Mouse (Mus musculus) limb, embryonic 10.5 days (tissue): ENCODE data around the gene Frmd4b. TPM values are rescaled to one million over a fixed set of nuclear protein-coding genes. Genes with fewer than 3 reads are reported as not detected.
A peak's percentile ranks its signal among the peaks of the same experiment; 100 is the strongest.
"Not testable (repeated sequence)": the region's sequence is repeated elsewhere in the genome, so short reads cannot be mapped to it uniquely, and the experiment has no call there.

Source experiments
- DNase-seq: peaks from one replicate; pipeline ENCODE4 v3.0.0-alpha.2; 2017; ENCODE audit warnings: low spot score
- H3K27ac ChIP-seq: fragments of 300-500 bp; sonication (generic); 2 replicates; pipeline ENCODE4 v1.5.1; 2016; ENCODE audit warnings: mild to moderate bottlenecking
- H3K27me3 ChIP-seq: fragments of 300-500 bp; sonication (generic); 2 replicates; pipeline ENCODE4 v1.6.1; 2016; ENCODE audit warnings: low read depth, mild to moderate bottlenecking; ENCODE audit not compliant: poor library complexity, severe bottlenecking
- H3K36me3 ChIP-seq: fragments of 300-500 bp; sonication (generic); 2 replicates; pipeline ENCODE4 v1.6.1; 2016; ENCODE audit warnings: mild to moderate bottlenecking, moderate library complexity
- H3K4me1 ChIP-seq: fragments of 300-500 bp; sonication (generic); 2 replicates; pipeline ENCODE4 v1.6.1; 2016
- H3K4me3 ChIP-seq: fragments of 300-500 bp; sonication (generic); 2 replicates; pipeline ENCODE4 v1.5.1; 2016; ENCODE audit warnings: mild to moderate bottlenecking, moderate library complexity
- H3K9me3 ChIP-seq: fragments of 300-500 bp; sonication (generic); replicated peaks from 2 replicates; pipeline ENCODE4 v1.6.1; 2016; ENCODE audit warnings: mild to moderate bottlenecking
- WGBS: fragments of 180-500 bp; shearing (Covaris S2); methylation state at CpG from one replicate; pipeline ENCODE4 v1.1.7; 2016; 5-methylcytosine and 5-hydroxymethylcytosine counted together
- polyA plus RNA-seq: library from polyadenylated mRNA; unstranded; fragments of >200 nt; fragmentation: Nextera tagmentation; extraction: Ambion mirVana; gene quantifications from 2 replicates; pipeline ENCODE4 v1.2.1, GENCODE M21; 2016

Gene Frmd4b
- polyA plus RNA-seq, 1 experiment from 2014 or later, result 14.8 TPM

DNA sequence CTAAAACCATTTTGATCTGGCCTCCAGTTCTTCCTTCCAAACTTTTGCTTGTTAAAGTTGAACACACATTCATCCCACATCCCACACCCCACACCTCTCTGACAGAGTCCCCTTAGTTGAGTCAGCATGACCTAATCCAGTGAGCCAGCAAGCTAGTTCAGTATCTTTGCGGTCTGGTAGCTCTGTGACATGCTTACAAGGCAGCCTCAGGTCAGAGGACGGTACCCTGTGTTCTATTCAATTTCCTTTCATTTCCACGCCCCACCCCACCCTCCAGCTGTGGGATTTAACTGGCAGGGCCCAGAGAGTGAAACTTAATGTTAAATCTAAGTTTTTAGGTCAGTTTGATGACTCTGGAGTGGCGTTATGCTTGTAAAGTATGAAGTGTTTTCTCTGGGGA is 170.3 kb downstream of the Frmd4b start:
- no peak for DNase-seq
- no peaks in the 10 kb centered on the region for H3K27me3 ChIP-seq
- no peaks in the 10 kb centered on the region for H3K36me3 ChIP-seq
- H3K27ac ChIP-seq, result no peak overlapping the region
- WGBS, result 78% methylated on average over 4 of the region's 4 CpGs
- peaks cover 8% of the 10 kb centered on the region; the same call in 1 of the 2 replicates for H3K4me1 ChIP-seq
- H3K9me3 ChIP-seq, result no peaks in the 10 kb centered on the region
- H3K4me3 ChIP-seq, result no peak overlapping the region

- Histone ChIP-seq H3K27ac (no peak overlapping the region), H3K27me3 (no peaks in the 10 kb centered on the region), H3K4me3 (no peak overlapping the region), H3K4me1 (peaks cover 19% of the 10 kb centered on the region), H3K36me3 (no peaks in the 10 kb centered on the region), H3K9me3 (no peaks in the 10 kb centered on the region)
- no peak for DNase-seq
- 87% methylated on average over 5 of the region's 5 CpGs for WGBS
These were observed 173.2 kb downstream of the Frmd4b start for GRCm38 (mm10) chr6:97444145-97444544.

DNA sequence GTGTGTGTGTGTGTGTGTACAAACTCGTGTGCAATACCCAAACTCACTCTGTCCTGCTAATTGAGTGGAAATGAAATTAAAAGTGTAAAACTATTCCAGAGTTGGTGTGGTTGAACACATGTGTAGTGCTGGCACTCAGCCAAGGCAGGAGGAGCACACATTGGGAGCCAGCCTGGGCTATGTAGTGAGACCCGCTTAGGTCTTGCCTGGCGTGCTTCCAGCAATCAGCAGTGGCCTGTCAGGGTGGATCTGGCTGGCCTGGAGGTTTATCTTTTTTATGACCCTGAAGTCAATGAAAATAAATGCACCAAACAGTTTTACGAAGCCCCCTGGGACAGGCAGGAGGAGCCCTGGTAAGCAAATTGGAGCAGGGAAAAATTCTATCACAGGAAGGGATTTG is 173.8 kb downstream of the Frmd4b start:
- Histone ChIP-seq H3K4me3 (no peak overlapping the region), H3K36me3 (no peaks in the 10 kb centered on the region), H3K9me3 (no peaks in the 10 kb centered on the region), H3K4me1 (peaks cover 23% of the 10 kb centered on the region), H3K27me3 (no peaks in the 10 kb centered on the region), H3K27ac (no peak overlapping the region)
- no peak for DNase-seq
- 71% methylated on average over 4 of the region's 4 CpGs for WGBS

- 78% methylated on average over 7 of the region's 7 CpGs for WGBS
- peaks cover 23% of the 10 kb centered on the region for H3K4me1 ChIP-seq
- no peak overlapping the region for H3K4me3 ChIP-seq
- H3K27ac ChIP-seq, result no peak overlapping the region
- no peak for DNase-seq
- no peaks in the 10 kb centered on the region for H3K9me3 ChIP-seq
- no peaks in the 10 kb centered on the region for H3K36me3 ChIP-seq
- H3K27me3 ChIP-seq, result no peaks in the 10 kb centered on the region
These were observed 176.0 kb downstream of the Frmd4b start for GRCm38 (mm10) chr6:97441357-97441756.

- no peak for DNase-seq
- H3K36me3 ChIP-seq, result no peaks in the 10 kb centered on the region
- no peak overlapping the region for H3K27ac ChIP-seq
- H3K4me3 ChIP-seq, result no peak overlapping the region
- H3K9me3 ChIP-seq, result no peaks in the 10 kb centered on the region
- H3K27me3 ChIP-seq, result no peaks in the 10 kb centered on the region
- 84% methylated on average over 16 of the region's 16 CpGs for WGBS
- peaks cover 23% of the 10 kb centered on the region for H3K4me1 ChIP-seq
These were observed 178.3 kb downstream of the Frmd4b start for GRCm38 (mm10) chr6:97438918-97439645.

- H3K27ac ChIP-seq, result no peak overlapping the region
- WGBS, result 82% methylated on average over 4 of the region's 4 CpGs
- DNase-seq, result no peak
- no peaks in the 10 kb centered on the region for H3K36me3 ChIP-seq
- no peaks in the 10 kb centered on the region for H3K9me3 ChIP-seq
- no peak overlapping the region for H3K4me3 ChIP-seq
- H3K27me3 ChIP-seq, result no peaks in the 10 kb centered on the region
- peaks cover 15% of the 10 kb centered on the region for H3K4me1 ChIP-seq
These were observed 182.6 kb downstream of the Frmd4b start for GRCm38 (mm10) chr6:97434753-97435152.

DNA sequence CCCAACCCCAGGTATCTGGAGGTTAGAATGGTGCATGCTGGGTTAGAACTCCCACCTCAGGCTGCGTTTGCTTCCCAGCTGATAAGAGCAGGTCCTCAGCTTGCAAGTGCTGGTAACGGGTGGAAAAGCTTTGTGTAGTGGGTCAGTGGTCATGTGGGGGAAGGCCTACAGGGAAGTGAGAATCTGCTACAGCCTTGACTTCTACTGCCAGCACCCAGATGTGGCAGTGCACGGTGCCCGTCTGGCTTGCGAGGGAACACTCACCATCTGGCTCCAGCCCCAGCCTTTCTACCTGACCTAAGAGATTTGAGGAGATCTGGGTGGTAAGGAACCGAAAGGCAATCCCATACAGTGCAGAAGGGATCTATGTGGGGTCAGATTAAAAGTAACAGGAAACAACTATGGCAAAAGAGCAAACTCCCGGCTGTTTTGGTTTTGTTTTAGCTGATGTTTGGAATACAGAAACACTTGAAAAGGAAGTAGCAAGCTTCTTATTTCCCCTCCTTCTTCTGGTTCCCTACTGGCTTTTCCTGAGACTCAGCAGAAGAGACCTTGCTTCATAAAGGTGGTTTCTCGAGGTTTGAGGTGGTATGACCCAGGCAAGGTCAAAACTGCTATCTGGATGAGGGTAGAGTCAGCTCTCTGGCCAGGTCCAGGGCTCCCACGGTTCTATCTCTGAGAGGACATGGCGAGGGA is 185.9 kb downstream of the Frmd4b start:
- H3K4me3 ChIP-seq, result no peak overlapping the region
- no peaks in the 10 kb centered on the region for H3K36me3 ChIP-seq
- no peak for DNase-seq
- WGBS, result 85% methylated on average over 10 of the region's 10 CpGs
- H3K9me3 ChIP-seq, result no peaks in the 10 kb centered on the region
- peaks cover 8% of the 10 kb centered on the region for H3K4me1 ChIP-seq
- H3K27ac ChIP-seq, result no peak overlapping the region
- H3K27me3 ChIP-seq, result no peaks in the 10 kb centered on the region

DNA sequence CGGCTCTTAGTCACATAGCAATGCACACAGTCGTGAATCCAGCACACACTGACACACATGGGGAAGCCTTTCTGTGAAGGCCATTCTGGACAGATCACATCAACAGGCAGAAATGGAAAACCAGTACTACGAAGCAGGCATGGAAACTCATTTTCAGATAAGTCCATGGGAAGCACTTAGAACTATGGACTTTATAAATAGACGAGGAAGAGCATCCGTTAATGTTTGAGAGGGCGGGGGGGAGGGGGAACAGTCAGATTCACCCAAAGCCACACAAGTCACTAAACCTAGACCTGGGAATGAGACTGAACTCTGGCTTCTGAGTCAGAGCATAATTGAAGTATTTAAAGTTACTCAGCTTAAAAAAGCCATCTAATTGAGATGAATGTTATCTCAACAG is 186.8 kb downstream of the Frmd4b start:
- Histone ChIP-seq H3K9me3 (no peaks in the 10 kb centered on the region), H3K4me1 (peaks cover 8% of the 10 kb centered on the region), H3K27ac (no peak overlapping the region), H3K27me3 (no peaks in the 10 kb centered on the region), H3K36me3 (no peaks in the 10 kb centered on the region), H3K4me3 (no peak overlapping the region)
- no peak for DNase-seq
- 90% methylated on average over 6 of the region's 6 CpGs for WGBS

- H3K27ac ChIP-seq, result no peak overlapping the region
- peaks cover 8% of the 10 kb centered on the region for H3K4me1 ChIP-seq
- 39% methylated on average over 2 of the region's 2 CpGs for WGBS
- no peak for DNase-seq
- H3K4me3 ChIP-seq, result no peak overlapping the region
- H3K36me3 ChIP-seq, result no peaks in the 10 kb centered on the region
- H3K27me3 ChIP-seq, result no peaks in the 10 kb centered on the region
- H3K9me3 ChIP-seq, result no peaks in the 10 kb centered on the region
These were observed 187.5 kb downstream of the Frmd4b start for GRCm38 (mm10) chr6:97429688-97430343.

DNA sequence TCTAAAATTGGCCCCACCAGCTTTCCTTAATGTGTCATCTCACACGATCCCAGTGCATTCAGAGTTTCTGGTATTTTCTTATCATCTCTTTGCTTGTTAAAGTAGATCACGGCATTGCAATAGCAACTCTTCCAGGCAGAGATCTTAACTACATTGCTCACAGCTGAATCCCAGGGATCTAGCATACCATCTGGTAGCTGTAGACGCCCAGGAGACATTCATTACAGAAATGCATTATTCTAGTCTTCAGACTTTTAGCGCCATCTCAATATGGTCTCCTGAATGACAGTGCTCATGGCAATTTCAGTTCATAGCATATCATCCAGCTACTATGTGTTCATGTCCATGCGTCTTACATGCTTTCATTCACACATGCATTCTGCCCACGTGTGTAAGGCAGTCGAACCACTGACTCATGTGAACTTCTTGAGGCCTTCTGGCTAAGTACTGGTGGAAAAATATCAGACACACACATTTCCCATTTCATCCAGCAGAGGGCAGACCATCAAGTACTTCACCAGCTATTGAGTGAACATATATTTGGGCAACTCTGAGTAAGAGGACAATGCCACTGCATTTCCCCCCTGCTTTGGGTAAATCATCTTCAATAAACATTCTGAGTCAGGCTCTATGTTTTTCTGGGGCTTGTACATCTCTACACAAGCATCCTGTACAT is 197.4 kb downstream of the Frmd4b start:
- H3K4me1 ChIP-seq, result no peaks in the 10 kb centered on the region
- H3K27me3 ChIP-seq, result no peaks in the 10 kb centered on the region
- no peak overlapping the region for H3K27ac ChIP-seq
- DNase-seq, result peak; percentile 72
- no peaks in the 10 kb centered on the region for H3K9me3 ChIP-seq
- 74% methylated on average over 7 of the region's 7 CpGs for whole genome bisulfite sequencing
- no peaks in the 10 kb centered on the region for H3K36me3 ChIP-seq
- H3K4me3 ChIP-seq, result no peak overlapping the region

DNA sequence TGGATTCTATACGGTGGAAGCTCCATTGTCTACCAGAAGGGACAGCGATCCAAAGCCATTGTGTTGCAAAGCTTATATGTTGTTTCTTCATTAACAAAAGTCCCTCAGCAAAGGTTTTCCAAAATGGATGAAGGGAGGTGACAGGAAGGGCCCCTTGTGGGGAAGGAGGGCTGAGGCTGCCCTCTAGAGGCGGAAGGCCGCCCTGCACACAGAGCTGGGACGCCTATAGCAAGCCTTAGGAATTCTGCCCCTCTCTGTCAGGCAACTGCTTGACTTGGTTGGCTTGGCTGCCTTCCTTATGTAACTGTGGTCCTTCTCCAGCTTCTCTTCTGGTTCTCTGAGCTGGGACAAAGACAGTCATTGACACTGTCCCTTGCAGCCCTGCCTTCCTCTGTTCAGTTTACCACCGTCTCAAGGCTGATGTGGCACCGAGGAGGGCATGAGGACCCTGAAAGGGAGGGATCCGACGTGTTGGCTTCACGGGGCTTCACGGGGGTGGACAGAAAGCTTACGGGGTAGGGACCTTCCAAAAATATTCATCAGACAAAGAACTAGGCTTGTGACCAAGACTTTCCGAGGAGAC is 200.3 kb downstream of the Frmd4b start:
- Histone ChIP-seq H3K27me3 (no peaks in the 10 kb centered on the region), H3K4me3 (no peak overlapping the region), H3K36me3 (no peaks in the 10 kb centered on the region), H3K27ac (no peak overlapping the region), H3K9me3 (no peaks in the 10 kb centered on the region), H3K4me1 (no peaks in the 10 kb centered on the region)
- WGBS, result 62% methylated on average over 13 of the region's 13 CpGs
- DNase-seq, result peak; percentile 84

DNA sequence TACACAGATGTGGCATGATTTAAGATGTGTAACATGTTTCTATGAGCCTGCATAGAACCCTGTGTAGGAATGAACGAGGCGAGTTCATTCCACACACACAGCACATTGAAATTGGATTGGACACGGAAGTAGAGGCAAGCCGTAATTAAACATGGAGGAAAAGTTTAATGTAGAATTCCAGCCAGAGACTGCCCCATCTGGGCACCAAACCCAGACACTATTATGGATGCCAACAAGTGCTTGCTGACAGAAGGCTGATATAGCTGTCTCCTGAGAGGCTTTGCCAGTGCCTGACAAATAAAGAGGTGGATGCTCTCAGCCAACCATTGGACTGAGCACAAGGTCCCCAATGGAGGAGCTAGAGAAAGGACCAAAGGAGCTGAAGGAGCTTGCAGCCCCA is 201.8 kb downstream of the Frmd4b start:
- 98% methylated on average over 4 of the region's 4 CpGs for WGBS
- not testable (repeated sequence) for H3K9me3 ChIP-seq, H3K4me1 ChIP-seq, DNase-seq, H3K27ac ChIP-seq, H3K36me3 ChIP-seq, H3K4me3 ChIP-seq, H3K27me3 ChIP-seq
